Mouse (Mus musculus) frontal cortex, adult 2 months (tissue): Measurements from ENCODE around the gene Fam69a. TPM values are rescaled to one million over a fixed set of nuclear protein-coding genes. Genes with fewer than 3 reads are reported as not detected.
"Not testable (repeated sequence)": the region's sequence is repeated elsewhere in the genome, so short reads cannot be mapped to it uniquely, and the experiment has no call there.

Experiments
- DNase-seq, 2 experiments: peaks; one replicate each; pipeline ENCODE4 v3.0.0; 2022; ENCODE audit warnings: low spot score in 1 of 2; ENCODE audit errors: extremely low spot score in 1 of 2
- polyA plus RNA-seq: library from polyadenylated mRNA; depleted of rRNA; stranded (reverse); fragments of >200 nt; gene quantifications from 2 replicates; pipeline ENCODE4 v1.2.3, GENCODE M21; 2012; rRNA removed

Fam69a gene
- 16.8 and 17.9 TPM in 2 replicates for polyA plus RNA-seq

- peak; percentile 24 to 80 for DNase-seq
Measured at GRCm38 (mm10) chr5:107986967-107987834, at the start of gene Fam69a. Gene Fam69a, minus strand, starts transcription at chr5:107987085.

GRCm38 (mm10) chr5:108035523-108035922, 48.6 kb upstream of the Fam69a start:
- DNase-seq = no peak

- peak in 1 of 2 experiments; percentile 79 for DNase-seq
Measured at GRCm38 (mm10) chr5:108034194-108034593, 47.3 kb upstream of the Fam69a start.

GRCm38 (mm10) chr5:108031267-108031666, 44.4 kb upstream of the Fam69a start:
- no peak for DNase-seq

- peak in 1 of 2 experiments; percentile 26 for DNase-seq
Measured at GRCm38 (mm10) chr5:108029968-108030367, 43.1 kb upstream of the Fam69a start.

- not testable (repeated sequence) for DNase-seq
Measured at GRCm38 (mm10) chr5:108028797-108029536, 42.1 kb upstream of the Fam69a start.

- DNase-seq = no peak
Measured at GRCm38 (mm10) chr5:108028230-108028629, 41.3 kb upstream of the Fam69a start.

GRCm38 (mm10) chr5:108021346-108021745, 34.5 kb upstream of the Fam69a start:
- DNase-seq = no peak

- DNase-seq = no peak
Measured at GRCm38 (mm10) chr5:108019367-108019766, 32.5 kb upstream of the Fam69a start.

- no peak for DNase-seq
Measured at GRCm38 (mm10) chr5:108017232-108017631, 30.3 kb upstream of the Fam69a start.

- no peak for DNase-seq
Measured at GRCm38 (mm10) chr5:108015422-108015821, 28.5 kb upstream of the Fam69a start.

GRCm38 (mm10) chr5:108014173-108014572, 27.3 kb upstream of the Fam69a start:
- DNase-seq = no peak

- no peak for DNase-seq
Measured at GRCm38 (mm10) chr5:108009721-108010120, 22.8 kb upstream of the Fam69a start.

GRCm38 (mm10) chr5:108005134-108005533, 18.2 kb upstream of the Fam69a start:
- no peak for DNase-seq

- no peak for DNase-seq
Measured at GRCm38 (mm10) chr5:108002734-108003133, 15.8 kb upstream of the Fam69a start.

- DNase-seq = peak; percentile 7 to 62
Measured at GRCm38 (mm10) chr5:108000776-108001548, 14.1 kb upstream of the Fam69a start.

GRCm38 (mm10) chr5:107997717-107998116, 10.8 kb upstream of the Fam69a start:
- DNase-seq = no peak

GRCm38 (mm10) chr5:107995936-107996335, 9.1 kb upstream of the Fam69a start:
- no peak for DNase-seq

- DNase-seq = peak in 1 of 2 experiments; percentile 12
Measured at GRCm38 (mm10) chr5:107987835-107988251, 958 bp upstream of the Fam69a start.

GRCm38 (mm10) chr5:107986255-107986966, 474 bp downstream of the Fam69a start:
- DNase-seq = peak; percentile 55 to 72
